Mouse (Mus musculus) T-helper 17 cell (primary cell): ENCODE results near the gene Plk2.

Experiments used
- in situ Hi-C, 2 experiments: fragments of 300-600 bp; cut with MboI, MseI; formaldehyde crosslinking; loops; 1 replicate in 1 of 2; 2 replicates in 1 of 2; pipeline ENCODE4 v1.15.1; 2025; ENCODE audit warnings: high pct_unique_total_duplicates in 2 of 2

Plk2 gene

GRCm38 (mm10) chr13:110394291-110395178, at the start of gene Plk2:
Plk2 (plus strand) TSS chr13:110395046.
- in situ Hi-C loops: loop anchor here (5.0 to 25.0 kb wide), 4 partner anchors 573 to 1343 kb away; no protein-coding TSS in a partner anchor

- in situ Hi-C loops: no loop called here
Measured at GRCm38 (mm10) chr13:110346707-110347106, 48.1 kb upstream of the Plk2 start.

DNA sequence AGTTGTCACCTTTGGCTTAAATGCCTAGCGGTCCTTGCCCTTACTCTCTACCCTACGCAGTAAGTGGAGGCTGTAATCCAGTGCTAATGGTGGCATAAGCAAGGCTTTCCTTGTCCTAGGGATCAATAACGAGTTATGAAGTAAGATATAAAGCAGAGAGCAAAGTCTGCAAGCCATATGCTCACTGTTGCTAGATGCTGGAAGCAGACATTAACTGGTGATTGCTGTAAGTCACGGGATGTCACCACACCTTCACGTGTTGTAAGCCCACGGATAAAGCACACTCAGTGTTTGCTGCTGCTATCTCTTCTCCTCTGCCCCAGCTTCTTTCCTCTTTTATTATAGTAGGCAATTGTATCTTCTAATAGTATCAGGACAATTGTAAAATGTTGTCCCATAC, 43.8 kb upstream of the Plk2 start:
- in situ Hi-C loops: loop anchor here in 1 of 2 experiments (10.0 kb wide), 1 partner anchor 1734 kb away; no protein-coding TSS in a partner anchor

DNA sequence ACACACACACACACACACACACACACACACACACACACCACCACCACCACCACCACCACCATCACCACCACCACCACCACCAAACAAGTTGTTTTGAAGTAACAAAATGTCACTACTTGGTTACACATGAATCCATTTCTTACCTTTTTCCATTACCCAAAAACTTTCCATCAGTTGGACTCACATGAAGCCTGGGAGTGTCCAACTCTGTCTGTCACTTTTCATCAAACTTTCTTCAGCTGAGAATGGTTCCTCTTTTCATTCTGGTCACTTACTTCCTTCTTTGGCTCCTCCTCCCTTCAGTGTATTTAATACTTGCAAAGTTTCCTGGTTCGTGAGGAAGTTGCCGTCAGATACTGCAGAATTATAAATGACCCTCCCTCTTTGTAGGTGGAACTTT, 37.9 kb upstream of the Plk2 start, which contains the start of gene Gapt:
TSS of gene Gapt (minus strand) at position 259 of the 400 bp plus-strand sequence.
- in situ Hi-C loops: loop anchor here in 1 of 2 experiments (10.0 kb wide), 1 partner anchor 1728 kb away; no protein-coding TSS in a partner anchor

DNA sequence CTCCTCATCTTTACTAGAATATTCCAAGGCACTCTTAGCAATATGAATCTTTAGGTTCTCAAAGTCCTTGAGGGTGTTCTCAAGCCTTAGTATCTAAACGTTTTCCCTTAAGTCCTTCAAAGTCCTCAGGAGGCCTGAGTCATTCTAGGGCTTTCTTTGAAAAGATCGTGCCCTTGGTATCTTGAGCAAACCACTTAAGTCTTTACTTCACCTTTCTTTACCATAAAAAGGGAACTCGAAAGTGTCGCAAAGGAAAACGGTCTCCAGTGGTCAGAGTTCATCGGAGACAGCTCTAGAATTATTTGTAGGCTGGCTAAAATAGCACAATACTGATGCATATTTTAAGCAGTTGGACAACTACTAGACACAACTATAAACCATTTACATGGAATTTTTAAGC, 31.1 kb upstream of the Plk2 start:
- in situ Hi-C loops: loop anchor here in 1 of 2 experiments (10.0 kb wide), 1 partner anchor 439 kb away; no protein-coding TSS in a partner anchor

DNA sequence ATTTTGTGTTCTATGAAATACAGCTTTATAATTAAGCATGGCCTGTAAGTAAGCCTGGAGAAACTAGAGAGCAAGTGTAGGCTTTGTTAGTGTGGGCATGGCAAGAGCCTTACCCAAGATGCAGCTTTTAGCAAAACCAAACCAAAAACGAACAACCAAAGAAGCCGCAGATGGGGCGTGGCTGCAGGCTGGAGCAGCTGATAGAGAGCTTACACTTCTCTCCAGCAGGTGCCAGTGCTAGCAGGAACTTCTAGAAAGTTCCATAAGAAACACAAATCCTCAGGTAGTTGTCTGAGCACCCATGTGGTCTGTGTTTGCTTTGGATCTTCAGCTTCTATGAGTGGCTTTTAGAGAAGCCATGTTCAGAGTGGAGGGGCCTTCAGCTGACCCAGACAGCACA, 28.4 kb upstream of the Plk2 start:
- in situ Hi-C loops: loop anchor here (5.0 to 10.0 kb wide), 2 partner anchors 304 to 442 kb away; no protein-coding TSS in a partner anchor

DNA sequence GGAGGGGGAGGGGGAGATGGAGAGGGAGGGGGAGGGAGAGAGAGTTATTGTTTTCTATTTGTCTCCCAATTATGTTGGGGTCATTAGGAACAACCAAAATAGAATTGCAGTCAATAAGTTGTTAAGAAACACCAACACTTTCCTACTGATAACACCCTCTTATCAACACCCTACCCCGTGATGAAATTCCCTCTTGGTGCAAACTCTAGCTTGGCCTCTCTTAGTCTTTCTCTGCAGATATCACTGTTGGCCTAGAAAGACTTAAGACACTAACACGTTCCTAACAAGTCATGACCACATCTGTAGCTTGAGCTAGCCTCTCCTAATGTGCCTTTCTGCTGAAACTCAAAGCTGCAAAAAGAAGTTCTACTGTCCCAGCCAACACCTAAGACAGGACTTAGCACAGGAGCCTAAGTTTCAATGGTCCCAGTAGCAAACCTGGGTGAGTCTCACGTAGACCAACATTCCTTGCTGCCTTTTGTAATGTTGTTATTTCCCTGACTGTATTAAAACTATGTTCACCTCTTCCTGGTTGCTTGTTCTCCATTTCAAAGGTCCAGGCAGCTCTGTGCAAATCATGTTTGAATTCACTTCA, 26.8 kb upstream of the Plk2 start:
- in situ Hi-C loops: loop anchor here (5.0 to 10.0 kb wide), 2 partner anchors 306 to 443 kb away; no protein-coding TSS in a partner anchor

DNA sequence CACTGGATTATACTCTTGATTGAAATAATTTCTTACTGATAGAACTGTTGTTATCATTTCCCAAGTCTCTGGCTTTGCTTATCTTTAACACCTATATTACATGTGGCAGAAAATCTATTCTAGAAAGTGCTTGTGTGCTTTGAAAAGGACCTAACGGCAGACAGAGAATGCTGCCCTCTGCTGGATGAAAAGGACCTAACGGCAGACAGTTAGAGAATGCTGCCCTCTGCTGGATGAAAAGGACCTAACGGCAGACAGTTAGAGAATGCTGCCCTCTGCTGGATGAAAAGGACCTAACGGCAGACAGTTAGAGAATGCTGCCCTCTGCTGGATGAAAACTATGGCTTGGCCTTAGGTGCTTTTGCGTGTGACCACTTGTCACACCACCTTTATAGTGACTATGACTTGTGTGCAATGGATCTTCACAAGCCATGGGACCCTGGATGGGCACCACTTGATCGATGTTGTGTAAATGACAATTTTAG, 26.2 kb upstream of the Plk2 start:
- in situ Hi-C loops: loop anchor here (5.0 to 10.0 kb wide), 2 partner anchors 306 to 444 kb away; no protein-coding TSS in a partner anchor

DNA sequence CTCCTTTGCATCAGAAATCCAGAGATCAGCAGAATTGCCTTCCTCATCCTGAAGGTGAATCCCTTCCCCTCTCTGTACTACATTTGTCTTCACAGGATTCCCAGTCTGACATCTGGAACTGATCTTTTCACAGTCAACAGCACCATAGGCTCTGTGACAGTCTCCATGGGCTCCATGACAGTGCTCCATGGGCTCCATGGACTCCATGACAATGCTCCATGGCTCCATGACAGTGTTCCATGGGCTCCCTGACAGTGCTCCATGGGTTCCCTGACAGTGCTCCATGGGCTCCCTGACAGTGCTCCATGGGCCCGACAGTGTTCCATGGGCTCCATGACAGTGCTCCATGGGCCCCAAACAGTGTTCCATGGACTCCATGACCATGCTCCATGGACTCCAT, 25.2 kb upstream of the Plk2 start:
- in situ Hi-C loops: loop anchor here (5.0 to 10.0 kb wide), 2 partner anchors 307 to 445 kb away; no protein-coding TSS in a partner anchor

DNA sequence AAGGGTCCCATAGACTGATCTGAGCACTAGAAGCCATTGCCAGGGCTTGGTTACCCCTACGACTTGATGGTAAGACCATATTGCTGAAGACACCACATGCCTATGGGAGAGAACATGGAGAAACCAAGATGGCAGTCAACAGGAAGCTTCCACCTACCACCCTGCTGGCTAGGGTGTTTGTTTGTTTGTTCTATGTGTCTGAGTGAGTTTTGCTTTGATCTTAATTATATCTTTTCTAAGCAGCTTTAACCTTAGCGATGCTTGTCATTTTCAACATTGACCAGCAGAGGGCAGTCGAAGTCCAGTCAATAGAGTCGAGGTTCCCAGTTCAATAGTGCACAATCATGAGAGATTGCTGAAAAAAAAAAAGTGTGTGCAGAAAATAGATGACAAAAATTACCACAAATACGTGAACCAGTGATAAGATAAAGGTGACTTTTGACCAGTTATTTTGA, 12.4 kb upstream of the Plk2 start:
- in situ Hi-C loops: loop anchor here (5.0 to 25.0 kb wide), 2 partner anchors 1030 to 1355 kb away; no protein-coding TSS in a partner anchor

DNA sequence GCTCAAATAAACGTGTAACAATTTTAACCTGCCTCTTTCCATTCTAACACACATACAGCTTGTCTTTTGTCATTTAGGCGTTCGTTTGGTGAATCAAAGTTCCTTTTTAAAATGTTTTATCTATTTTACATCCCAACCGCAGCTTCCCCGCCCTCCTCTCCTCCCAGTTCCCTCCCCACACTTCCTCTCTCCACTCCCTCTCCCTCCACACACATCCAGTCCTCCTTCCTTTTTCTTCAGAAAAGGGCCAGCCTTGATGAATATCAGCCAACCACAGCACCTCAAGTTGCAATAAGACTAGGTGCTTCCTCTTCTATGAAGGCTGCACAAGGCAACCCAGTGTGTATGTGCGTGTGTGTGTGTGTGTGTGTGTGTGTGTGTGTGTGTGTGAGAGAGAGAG, 10.3 kb upstream of the Plk2 start:
- in situ Hi-C loops: loop anchor here (5.0 to 25.0 kb wide), 2 partner anchors 1028 to 1353 kb away; no protein-coding TSS in a partner anchor

- in situ Hi-C loops: loop anchor here (5.0 to 25.0 kb wide), 2 partner anchors 845 to 1345 kb away; no protein-coding TSS in a partner anchor
Measured at GRCm38 (mm10) chr13:110392210-110392609, 2.6 kb upstream of the Plk2 start.

GRCm38 (mm10) chr13:110392631-110393030, 2.2 kb upstream of the Plk2 start:
- in situ Hi-C loops: loop anchor here (5.0 to 25.0 kb wide), 2 partner anchors 845 to 1345 kb away; no protein-coding TSS in a partner anchor

DNA sequence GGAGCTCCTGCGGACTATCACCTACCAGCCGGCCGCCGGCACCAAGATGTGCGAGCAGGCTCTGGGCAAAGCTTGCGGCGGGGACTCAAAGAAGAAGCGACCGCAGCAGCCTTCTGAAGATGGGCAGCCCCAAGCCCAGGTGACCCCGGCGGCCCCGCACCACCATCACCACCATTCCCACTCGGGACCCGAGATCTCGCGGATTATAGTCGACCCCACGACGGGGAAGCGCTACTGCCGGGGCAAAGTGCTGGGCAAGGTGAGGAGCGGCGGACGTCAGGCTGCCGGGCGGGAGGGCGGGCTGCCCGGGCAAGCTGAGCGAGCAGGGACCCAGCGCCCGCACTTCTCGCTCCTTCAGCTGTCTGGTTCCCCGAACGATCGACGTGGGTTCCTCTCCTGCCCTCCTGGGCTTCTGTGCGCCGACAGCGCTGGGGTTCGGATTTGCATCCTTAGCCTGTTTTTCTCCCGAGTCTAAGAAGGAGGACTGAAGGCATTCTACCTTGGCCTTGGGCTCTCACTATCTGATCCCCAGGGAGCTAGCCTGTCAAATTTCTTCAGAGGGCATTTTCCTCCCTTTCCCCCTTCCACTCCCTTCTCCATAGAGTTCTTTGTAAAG, 441 bp downstream of the Plk2 start:
- in situ Hi-C loops: loop anchor here (5.0 to 25.0 kb wide), 3 partner anchors 572 to 1342 kb away; no protein-coding TSS in a partner anchor

DNA sequence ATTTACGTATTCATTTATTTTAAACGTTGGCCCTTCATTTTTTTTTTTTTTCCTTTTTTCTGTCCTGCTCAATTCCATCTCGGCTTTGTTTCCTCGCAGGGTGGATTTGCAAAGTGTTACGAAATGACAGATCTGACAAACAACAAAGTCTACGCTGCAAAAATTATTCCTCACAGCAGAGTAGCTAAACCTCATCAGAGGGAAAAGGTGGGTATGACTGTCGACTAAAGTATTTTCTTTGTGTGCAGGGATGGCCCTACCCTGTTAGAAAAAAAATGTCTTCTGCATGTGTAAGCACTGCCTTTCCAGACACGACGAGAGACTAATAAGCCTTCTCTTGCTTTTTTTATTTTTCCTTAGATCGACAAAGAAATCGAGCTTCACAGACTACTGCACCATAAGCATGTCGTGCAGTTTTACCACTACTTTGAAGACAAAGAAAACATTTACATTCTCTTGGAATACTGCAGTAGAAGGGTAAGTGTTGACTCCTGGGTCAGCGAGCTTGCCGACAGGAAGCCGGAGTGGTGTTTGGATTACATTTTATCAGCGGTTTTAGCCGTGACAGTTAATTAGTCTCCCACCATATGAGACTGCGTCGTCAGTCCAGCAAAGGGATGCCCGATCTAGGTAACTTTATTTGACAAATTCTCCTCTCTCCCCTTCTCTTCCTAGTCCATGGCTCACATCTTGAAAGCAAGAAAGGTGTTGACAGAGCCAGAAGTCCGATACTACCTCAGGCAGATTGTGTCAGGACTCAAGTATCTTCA, 1.3 kb downstream of the Plk2 start:
- in situ Hi-C loops: loop anchor here (5.0 to 25.0 kb wide), 3 partner anchors 571 to 1341 kb away; no protein-coding TSS in a partner anchor

DNA sequence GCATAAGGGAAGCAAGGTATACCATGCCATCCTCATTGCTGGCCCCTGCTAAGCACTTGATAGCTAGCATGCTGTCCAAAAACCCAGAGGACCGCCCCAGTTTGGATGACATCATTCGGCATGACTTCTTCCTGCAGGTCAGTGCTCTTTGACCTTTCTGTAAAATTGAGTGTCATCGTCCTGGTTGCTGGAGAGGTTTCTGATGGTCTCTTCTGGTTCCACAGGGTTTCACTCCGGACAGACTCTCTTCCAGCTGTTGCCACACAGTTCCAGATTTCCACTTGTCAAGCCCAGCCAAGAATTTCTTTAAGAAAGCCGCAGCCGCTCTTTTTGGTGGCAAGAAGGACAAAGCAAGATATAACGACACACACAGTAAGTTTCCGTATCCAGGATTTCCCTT, 2.9 kb downstream of the Plk2 start:
- in situ Hi-C loops: loop anchor here (5.0 to 25.0 kb wide), 3 partner anchors 570 to 1340 kb away; no protein-coding TSS in a partner anchor

GRCm38 (mm10) chr13:110398513-110399270, 3.8 kb downstream of the Plk2 start:
- in situ Hi-C loops: loop anchor here (5.0 to 25.0 kb wide), 3 partner anchors 569 to 1339 kb away; no protein-coding TSS in a partner anchor

GRCm38 (mm10) chr13:110401443-110401842, 6.6 kb downstream of the Plk2 start:
- in situ Hi-C loops: no loop called here

DNA sequence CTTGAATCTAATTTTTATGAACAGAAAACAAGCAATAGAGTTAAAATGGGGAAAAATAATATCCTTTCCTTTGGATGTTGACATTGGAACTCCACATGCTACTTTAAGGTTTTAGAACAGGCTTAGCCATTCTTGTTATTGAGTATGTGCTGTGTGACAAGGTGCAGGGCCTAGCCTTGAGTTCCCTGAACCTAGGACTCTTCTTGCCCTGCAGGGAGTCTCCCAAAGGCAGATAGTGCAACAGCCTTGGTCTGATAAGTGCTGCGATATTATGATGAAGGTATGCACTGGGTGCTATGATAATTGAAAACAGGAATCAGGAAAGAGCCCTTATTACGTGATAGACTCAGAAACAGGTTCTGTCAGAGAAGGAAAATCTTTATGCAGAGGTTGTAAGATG, 7.0 kb downstream of the Plk2 start:
- in situ Hi-C loops: no loop called here
